Mouse (Mus musculus) CD4-positive helper T cell, adult 2 months (primary cell): ENCODE data around the gene Abl2.
A peak's percentile ranks its signal among the peaks of the same experiment; 100 is the strongest.

ENCODE experiments used
- DNase-seq: peaks from one replicate; pipeline ENCODE4 v3.0.0-alpha.2; 2012; ENCODE audit warnings: low read depth, missing footprints, low spot score

The Abl2 gene

DNA sequence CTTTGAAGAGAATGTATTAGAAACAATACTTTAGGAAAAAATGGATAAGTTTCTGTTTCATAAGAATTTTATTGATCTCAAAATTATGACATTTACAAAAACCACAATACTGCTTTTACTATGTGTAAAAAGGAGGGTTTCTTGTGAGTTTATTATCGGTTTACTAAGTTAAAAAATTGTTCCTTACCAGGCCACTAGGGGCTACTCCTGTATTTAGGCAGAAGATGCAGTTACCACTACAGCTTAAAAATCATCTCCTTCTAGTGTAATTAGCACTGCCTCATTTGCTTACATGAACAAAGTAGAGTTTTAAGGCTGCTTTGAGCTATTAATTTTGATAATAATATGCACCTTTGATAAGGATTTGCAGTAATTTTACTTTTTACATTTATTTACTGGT is 25.6 kb downstream of the Abl2 start:
- DNase-seq: peak; percentile 21

DNA sequence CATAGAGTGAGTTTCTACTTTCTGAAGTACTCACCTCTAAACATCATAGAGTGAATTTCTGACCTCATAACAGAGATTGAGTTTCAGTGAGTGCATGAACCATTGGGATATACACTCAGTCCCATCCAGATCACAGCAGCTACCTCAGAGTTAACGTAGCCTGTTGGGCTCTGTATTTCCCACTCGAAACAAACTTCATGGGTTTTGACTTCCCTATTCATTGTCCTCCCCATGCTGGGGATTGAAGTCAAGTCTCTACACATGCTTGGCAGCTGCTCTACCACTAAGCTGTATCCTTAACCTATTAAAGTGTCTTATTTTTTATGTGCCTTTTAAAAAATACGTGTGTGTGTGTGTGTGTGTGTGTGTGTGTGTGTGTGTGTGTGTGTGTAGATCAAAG is 26.9 kb downstream of the Abl2 start:
- no peak for DNase-seq

DNA sequence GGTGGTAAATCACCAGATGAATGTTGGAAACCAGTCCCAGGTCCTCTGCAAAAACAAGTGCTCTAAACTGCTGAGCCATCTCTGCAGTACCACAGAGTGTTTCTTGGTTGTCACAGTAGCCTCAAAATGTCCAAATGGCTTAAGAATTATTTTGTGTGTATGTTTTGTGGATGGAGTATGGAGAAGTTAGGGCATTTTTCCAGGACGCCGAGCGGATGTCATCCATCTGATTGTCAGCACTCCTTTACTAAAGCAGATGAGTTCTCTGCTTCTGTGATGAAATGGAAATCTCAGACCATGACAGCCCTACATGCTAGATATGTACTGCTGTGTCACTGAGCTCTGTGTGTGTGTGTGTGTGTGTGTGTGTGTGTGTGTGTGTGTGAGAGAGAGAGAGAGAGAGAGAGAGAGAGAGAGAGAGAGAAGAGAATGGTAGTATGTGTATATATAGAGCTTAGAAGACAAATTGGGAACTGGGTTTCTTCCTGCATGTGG is 31.3 kb downstream of the Abl2 start:
- no peak for DNase-seq

DNA sequence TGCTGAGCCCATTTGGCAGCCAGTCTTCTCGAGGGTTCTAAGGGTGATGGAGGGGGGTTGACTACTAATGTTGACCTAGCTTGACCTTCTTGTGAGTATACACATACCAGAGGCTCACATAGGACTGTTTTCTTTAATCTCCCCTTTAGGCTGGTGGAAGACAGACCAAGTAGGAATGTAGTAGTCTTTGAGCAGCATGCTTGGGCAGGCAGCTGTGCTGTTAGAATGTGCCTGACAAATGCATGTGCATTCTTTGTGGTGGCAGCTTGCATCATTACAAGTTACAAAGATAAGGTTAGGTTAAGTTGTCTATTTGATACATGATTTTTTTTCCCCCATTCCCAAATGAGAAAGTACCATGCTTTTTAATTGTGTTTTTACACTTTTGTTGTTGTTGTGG is 31.8 kb downstream of the Abl2 start:
- DNase-seq: no peak

DNA sequence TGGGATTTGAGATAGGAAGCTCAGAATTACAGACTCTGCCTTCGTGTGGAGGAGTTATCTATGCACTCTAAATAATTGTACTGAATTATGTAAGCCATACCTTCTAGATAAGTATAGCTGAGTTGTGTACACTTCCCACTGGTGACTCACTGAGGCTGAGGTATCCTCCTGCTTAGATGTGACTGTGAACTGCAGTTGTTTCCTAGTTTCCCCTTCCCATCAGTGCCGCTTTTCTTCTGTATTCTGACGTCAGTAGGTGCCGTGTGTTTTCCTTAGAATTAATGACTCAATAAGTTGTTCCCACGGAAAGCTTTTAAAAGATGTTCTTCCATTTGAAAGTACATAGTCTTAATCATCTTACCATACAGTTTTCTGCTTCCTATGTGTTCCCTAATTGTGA is 34.7 kb downstream of the Abl2 start:
- no peak for DNase-seq

DNA sequence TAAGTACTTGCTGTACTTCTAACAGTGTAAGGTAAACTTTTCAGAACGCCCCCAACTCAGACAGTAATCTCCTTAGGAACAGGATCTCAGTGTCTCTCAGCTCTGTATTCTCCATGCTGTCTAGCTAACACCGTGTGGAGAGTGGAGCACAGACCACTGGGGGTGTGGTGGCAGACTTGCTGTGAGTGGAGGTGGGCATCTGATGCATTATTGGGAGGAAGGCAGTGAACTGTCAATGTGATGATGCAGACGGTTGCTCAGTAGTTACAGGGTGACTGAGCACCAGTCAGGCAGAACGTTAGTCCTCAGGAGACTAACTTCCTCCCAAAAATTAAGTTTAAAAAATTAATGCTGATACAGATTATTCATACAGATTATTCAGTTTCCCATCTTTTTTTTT is 38.5 kb downstream of the Abl2 start:
- DNase-seq: no peak

DNA sequence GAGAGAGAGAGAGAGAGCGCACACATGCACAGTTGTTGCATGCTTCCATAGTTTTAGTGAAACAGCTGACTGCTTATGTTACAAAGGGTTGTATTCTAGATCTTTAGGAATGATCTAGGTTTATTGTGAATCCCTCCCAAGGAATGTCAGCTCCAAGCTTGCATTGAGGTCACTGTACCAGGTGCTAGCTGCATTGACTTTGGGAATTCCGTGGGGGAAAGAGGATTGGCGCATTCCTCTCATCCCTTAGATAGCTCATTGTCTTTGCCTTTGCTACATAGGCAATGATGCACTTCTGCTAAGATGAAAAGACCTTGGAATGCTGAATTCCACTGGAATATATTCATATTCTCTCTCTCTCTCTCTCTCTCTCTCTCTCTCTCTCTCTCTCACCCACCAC is 44.0 kb downstream of the Abl2 start:
- DNase-seq: no peak

DNA sequence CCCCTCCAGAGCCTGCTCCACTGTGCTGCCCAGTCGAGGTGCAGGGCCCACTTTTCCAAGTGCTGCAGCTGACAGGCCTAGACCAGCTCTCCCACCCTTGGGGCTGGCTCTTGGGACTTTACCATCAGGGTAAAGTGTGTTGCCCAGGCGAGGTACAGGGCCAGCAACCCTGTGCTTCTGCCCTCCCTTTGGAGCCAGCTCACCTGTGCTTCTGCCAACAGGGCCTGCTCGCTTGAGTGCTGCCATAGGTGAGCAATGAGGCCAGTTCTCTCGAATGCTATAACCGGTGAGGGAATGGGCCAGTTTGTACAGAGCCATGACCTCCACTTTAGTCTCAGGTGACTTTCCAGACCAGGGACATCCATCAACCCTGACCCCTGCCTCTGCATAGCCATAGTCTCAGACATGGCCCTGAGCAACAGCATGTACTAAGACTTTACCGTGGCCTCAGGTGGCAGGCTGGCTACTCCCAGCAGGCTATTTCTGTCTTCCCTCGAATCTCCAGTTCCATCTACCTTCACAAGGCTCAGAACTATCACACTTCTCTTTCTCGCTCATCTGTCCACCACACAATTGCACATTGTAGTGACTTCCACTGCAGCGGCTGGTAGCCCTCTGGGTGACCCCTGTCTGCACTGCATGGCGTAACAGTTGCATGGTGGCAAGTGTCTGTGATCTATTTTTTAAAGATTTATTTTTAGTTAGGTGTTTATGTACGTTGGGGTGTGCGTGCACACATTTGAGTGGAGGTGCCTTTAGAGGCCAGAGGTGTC is 46.7 kb downstream of the Abl2 start:
- no peak for DNase-seq

DNA sequence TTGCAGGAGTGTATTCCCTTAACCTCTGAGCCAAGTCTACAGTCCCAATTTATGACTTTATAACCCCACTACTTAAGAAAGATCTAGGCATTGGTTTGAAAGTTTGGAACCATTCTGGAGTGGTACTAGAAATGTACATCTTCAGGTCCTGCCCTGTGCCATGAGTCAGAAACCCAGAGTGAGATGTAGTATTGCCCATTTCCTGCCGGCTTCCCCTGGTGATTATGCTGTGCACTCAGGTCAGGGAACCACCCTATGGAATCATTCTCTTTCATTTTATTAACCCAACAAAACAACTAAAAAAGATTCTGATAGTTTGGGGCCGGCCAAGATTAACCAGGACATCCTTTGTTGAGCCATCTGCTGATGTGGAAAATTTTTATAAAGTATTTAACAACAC is 47.4 kb downstream of the Abl2 start:
- no peak for DNase-seq

DNA sequence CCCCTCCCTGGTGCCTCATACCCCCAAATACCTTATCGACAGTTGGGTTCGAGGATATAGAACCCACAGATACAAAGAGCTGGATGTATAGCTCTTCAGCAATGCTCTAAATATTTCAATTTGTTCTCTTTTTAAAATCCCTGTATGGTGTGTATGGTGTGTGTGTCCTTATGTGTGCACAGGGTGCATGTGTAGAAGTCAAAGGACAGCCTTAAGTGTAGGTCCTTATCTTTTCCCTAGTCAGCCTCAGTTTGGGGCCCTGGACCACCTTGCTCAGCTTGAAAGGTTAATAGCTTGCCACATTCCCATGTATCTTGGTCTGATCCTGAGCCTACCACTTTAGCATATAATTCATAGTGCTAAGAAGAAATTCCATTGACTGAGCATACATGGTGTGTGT is 49.9 kb downstream of the Abl2 start:
- no peak for DNase-seq

DNA sequence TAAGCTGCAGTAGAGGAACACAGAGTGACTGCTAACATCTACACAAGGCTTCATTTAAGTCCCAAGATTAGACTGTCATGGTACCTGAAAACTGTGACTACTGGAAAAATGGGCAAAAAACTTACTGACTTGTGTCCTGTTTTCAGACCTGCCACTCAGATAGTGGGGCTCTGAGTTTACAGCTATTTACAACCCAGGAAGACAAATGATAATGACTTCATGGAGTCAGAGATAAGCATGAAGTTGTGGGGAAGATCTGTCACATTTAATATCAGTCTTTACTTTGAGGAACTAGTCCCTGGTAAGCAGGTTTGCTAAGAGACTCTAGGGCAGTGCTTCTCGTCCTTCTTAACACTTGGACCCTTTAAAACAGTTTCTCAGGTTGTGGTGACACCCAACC is 51.7 kb downstream of the Abl2 start:
- no peak for DNase-seq

DNA sequence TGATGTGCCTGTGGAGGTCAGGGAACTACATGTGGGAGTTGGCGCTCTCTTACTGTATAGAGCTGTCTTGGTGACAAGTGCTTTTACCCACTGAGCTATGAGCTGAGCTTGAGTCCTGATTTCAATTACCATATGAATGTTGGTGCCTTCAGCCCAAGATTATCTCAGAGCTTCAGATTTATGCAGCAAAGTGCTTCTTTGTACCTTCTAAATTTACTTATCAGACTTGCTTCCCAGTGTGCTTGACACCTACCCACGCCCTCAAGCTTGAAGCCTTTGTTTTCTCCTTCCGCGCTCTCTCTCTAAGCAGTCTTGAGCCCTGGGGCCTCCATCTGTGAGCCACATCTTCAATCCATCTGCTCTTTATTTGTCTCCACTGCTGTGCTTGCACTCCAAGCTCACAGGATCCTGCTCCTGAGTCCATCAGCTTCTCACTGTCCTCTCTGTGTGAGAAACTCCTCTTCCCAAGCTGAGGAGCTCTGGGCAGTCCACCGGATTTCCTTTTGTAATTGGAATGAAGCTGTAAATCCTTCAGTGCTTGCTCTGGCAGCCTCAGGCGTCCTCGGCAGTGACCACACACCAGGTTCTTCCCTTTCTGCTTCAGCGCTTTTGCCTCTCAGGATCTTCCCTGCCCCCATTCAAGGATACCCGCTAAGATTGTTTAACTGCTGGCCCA is 55.4 kb downstream of the Abl2 start:
- DNase-seq: no peak

DNA sequence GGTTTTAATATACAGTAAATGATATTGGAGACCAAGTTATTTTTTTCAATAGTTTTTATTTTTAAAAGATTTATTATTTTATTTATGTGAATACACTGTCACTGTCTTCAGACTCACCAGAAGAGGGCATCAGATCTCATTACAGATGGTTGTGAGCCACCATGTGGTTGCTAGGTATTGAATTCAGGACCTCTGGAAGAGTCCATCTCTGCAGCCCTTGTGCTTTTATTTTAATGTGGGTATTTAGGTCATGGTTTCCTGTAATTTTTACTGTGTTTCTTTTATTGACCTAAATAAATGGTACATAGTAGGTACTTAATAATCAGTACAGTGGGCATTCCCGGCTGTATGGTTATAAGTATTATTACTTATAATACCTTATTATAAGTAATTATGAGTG is 56.1 kb downstream of the Abl2 start:
- peak; percentile 13 for DNase-seq

DNA sequence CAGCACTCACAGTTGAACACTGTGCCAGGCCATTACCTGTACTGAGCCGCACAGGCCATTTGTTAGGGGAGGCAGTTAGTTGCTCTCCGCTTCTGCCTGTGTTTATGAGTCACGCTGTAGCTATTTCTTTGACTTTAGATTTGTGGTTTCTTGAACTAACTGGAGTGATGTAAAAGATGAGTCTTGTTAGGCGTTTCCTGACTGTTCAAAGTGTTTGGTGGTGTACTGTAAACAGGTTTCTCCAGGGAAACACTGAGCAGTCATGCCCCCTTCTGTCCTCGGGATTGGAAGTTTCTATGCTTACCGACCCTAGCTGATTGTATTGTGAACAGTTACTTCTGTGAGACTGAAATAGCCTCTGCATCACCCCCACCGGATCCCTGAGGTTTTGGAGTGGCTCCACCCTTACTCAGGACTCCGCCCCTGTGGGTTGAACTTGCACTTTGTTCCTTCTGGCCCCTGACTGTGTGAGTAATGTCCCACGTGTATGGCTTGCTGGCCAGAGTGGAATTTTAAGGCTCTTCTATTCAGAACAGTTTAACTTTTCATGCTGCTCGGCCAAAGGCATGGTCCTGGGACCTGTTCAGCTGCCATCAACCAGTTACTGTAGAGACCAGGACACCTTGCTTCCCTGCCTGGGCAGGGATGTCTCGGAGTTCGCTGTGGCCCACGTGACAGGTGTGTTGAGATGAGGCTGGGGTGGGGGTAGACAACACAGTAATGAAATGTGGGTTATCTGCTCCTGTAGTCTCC is 57.0 kb downstream of the Abl2 start:
- peak; percentile 87 for DNase-seq

DNA sequence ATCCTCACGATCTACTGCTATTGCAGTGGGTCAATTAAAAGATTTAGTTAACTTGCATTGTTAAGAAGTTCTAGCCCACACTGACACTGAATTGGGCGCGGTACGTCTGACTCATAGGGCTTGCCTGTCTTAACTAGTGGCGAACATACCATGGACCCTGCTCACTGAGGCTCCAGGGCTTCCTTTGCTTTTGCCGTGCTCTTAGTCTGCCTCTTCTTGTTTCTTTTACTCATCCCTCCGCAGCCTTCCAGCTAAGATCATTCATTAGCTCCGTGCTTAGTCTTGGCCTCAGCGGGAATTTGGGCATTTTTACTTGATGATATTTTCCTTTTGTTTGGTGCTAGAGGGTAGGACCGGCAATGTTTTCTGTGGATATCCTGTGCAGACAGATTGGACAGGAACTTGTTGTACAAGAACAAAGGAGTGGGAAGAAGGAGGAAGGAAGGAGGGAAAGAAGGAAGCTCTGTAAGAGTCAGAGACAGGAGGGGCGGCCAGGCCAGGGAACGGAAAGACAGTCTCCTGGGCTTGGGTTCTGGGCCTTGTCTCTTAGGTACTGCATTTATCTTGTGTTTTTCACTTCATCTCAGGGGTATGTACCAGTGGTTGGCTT is 58.5 kb downstream of the Abl2 start:
- DNase-seq: peak; percentile 19

DNA sequence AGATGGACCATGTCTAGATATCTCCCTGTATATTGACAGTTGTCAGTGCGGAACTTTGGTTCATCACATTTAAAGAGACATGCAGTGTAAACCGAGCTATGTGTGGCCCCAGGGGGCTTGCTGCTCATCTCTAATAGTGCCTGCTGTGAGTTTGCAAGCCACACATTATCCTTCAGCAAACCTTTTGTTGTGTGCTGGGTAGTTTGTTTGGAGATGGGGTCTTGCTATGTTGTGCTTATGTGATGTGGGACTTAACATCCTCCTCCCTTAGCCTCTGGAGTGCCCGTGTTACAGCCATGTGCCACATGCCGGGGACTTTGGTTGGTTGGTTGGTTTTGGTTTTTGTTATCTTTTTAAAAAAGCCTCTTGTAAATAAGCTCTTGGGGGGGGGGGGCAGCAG is 59.2 kb downstream of the Abl2 start:
- no peak for DNase-seq

DNA sequence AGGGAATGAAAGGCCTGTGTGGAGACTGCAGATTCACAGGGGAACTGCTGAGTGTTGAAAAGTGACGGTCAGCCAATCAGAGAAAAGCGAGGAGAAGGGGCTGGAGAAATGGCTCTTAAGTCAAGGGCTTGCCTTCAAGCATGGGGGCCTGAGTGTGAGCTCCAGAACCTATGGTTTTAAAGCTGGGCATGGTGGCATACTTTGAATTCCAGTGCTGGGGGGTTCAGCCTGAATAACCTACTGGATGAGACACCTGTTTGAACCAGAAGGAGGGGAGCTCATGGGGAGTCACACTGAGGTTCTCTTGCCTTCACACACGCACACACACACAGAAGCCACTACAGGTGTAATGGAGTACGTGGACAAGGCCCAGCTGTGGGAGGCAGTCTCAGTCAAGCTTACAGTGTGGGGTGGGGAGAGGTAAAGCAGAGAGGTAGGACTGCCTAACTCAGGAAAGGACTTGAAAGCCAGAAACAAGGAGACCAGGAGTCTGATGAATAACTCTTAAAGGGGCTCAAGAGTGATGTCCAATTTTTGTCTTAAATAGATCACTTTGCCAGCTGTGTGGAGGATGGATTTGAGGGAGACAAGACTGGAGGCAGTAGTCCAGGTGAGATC is 61.8 kb downstream of the Abl2 start:
- no peak for DNase-seq

DNA sequence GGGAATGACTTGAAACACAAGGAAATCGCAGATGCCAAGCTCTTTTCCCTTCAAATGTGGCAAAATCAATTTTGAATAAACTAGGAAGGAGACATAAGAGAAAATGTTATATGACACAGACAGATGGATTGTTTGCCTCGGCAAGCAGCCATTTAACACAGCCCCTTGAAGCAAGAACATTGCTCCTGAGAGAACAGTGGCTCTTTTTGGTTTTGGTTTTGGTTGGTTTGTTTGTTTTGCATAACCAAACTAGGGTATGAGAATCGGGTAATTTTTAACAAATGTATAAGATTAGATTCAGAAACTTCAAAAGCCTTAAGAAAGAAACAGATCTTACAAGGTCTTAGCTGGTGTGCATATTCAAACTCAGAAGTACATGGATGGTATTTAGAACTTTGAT is 62.4 kb downstream of the Abl2 start:
- DNase-seq: no peak

DNA sequence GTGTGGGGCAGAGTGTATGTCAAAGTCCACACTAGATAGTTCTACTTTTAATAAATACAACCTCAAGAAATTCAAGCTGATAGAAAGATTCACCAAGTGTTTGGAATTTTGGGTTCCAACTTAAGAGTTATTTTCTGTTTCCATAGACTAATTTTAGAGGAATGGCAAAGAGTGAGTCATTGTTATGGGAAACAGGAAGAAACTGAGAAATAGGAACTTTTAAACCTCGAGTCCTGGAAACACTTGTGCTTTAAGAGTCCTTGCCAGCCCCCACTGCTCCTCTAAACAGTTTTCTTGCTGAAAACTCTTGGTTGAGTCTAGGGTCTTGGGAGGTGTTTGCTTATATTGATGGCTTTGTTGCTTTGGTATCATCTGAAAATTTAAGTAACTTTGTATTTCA is 65.6 kb downstream of the Abl2 start:
- DNase-seq: no peak

DNA sequence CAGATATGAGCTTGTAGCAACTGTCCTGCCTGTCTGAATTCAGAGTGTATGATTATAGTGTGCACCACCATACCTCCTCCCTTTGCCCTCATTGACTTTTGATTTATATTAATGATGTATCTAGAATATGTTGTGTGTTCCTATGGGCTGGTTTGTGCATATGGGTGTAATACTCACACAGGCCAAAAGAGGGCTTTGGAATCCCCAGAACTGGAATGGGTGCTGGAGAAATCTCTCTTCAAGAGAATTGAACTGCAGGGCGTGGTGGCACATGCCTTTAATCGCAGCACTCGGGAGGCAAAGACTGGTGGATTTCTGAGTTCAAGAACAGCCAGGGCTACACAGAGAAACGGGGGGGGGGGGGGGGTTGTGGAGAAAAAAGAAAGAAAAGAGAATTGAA is 68.1 kb downstream of the Abl2 start:
- DNase-seq: no peak

DNA sequence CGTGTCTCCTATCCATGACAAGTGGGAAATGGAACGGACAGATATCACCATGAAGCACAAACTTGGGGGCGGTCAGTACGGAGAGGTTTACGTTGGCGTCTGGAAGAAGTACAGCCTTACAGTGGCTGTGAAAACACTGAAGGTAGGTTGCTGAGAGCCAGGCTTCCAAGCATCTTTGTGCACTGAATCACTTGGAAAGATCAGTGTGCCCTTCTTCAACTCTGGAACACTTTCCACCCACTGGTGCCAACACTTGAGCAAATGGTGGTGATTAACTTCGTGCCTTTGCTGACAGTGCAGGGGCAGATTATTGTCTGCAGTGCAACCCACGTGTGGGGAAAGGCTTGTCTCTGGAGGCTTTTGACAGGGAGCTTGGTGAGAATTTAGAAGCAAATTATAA is 71.4 kb downstream of the Abl2 start:
- DNase-seq: no peak

DNA sequence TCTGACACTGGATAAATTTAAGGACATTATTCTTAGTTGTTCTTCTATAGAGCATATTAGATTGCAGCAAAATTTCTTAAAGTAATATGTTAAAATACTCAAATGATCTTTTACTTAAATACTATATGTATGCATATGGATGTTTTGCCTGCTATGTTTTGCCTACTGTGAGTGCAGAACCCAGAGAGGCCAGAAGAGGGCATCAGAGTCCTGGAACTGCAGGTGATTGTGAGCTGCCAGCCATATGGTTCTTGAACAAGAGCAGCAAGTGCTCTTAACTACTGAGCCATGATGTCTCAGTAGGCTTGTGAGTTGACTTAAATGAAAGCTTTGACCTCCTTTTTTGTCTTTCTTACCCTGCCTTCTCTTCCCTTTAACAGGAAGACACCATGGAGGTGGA is 72.4 kb downstream of the Abl2 start:
- DNase-seq: peak; percentile 21
